Mouse (Mus musculus) heart, adult 2 months (tissue): ENCODE data around the gene 4930503B20Rik. TPM values are rescaled to one million over a fixed set of nuclear protein-coding genes. Genes with fewer than 3 reads are reported as not detected.

Source experiments
- DNase-seq, 2 experiments: peaks; one replicate each; pipeline ENCODE4 v3.0.0; 2021
- H3K27ac ChIP-seq: fragments of 200-600 bp; 2 replicates; pipeline ENCODE4 v1.8.1; 2022
- H3K27me3 ChIP-seq: fragments of 200-500 bp; 2 replicates; pipeline ENCODE4 v1.6.1; 2012; ENCODE audit warnings: mild to moderate bottlenecking, low read length, inconsistent platforms, mixed read lengths; ENCODE audit not compliant: control insufficient read depth, insufficient read depth
- H3K36me3 ChIP-seq: fragments of 200-500 bp; 2 replicates; pipeline ENCODE4 v1.6.1; 2012; ENCODE audit warnings: low read length, inconsistent platforms; ENCODE audit not compliant: control insufficient read depth, insufficient read depth
- H3K4me1 ChIP-seq: fragments of 200-500 bp; 2 replicates; pipeline ENCODE4 v1.6.1; 2011; ENCODE audit warnings: low read length; ENCODE audit not compliant: control insufficient read depth, insufficient read depth
- H3K4me3 ChIP-seq: fragments of 200-600 bp; 2 replicates; pipeline ENCODE4 v1.8.1; 2022
- H3K79me2 ChIP-seq: fragments of 200-500 bp; replicated peaks from 2 replicates; pipeline ENCODE4 v1.6.1; 2012; ENCODE audit warnings: mild to moderate bottlenecking, inconsistent platforms, low read length, moderate library complexity, mixed read lengths; ENCODE audit not compliant: control insufficient read depth, insufficient read depth
- H3K9ac ChIP-seq: fragments of 200-500 bp; 2 replicates; pipeline ENCODE4 v1.6.1; 2012; ENCODE audit warnings: low read depth, mild to moderate bottlenecking, control low read depth, inconsistent platforms, low read length, mixed read lengths
- CTCF ChIP-seq: fragments of 200-600 bp; IDR thresholded peaks from 2 replicates; pipeline ENCODE4 v1.8.1; 2022; ENCODE audit warnings: antibody characterized with exemption, mild to moderate bottlenecking, moderate library complexity
- EP300 ChIP-seq: fragments of 200-500 bp; IDR thresholded peaks from 2 replicates; pipeline ENCODE4 v1.6.1; 2011; ENCODE audit warnings: low read depth, low read length, control low read depth; ENCODE audit not compliant: insufficient read depth
- POLR2A ChIP-seq: fragments of 200-500 bp; IDR thresholded peaks from 2 replicates; pipeline ENCODE4 v1.6.1; 2011; ENCODE audit warnings: mild to moderate bottlenecking, low read depth, low read length, control low read depth; ENCODE audit not compliant: insufficient read depth
- WGBS: fragments of 180-500 bp; shearing (Covaris S2); methylation state at CpG from one replicate; pipeline ENCODE4 v1.1.7; 2018; 5-methylcytosine and 5-hydroxymethylcytosine counted together
- intact Hi-C: fragments of 180-260 bp; cut with DNase I; formaldehyde crosslinking; loops from one replicate; pipeline ENCODE4 v1.15.1; 2025
- polyA plus RNA-seq: library from polyadenylated mRNA; depleted of rRNA; stranded (reverse); fragments of >200 nt; gene quantifications from 2 replicates; pipeline ENCODE4 v1.2.3, GENCODE M21; 2012
- total RNA-seq, 2 experiments: library from RNA; stranded (reverse); gene quantifications; 2 replicates each; pipeline ENCODE4 v1.2.3; 2021

The 4930503B20Rik gene
- total and polyA plus RNA-seq, 3 experiments = 0.16 TPM; not detected in 2

GRCm38 (mm10) chr3:146615496-146615895 lies 35.6 kb downstream of the 4930503B20Rik start, which contains the start of gene Dnase2b:
TSS of gene Dnase2b (minus strand) at chr3:146615596.
- Histone ChIP-seq H3K36me3 (no peaks in the 10 kb centered on the region), H3K9ac (no peak within 1 kb of the TSS), H3K27me3 (no peaks in the 10 kb centered on the region), H3K4me3 (no peak within 1 kb of the TSS), H3K27ac (no peak within 1 kb of the TSS), H3K79me2 (no peaks in the 10 kb centered on the region), H3K4me1 (no peaks in the 10 kb centered on the region; the same call in none of the 2 replicates)
- WGBS = 87% methylated on average over 4 of the region's 4 CpGs
- TF ChIP-seq POLR2A = no peak
- TF ChIP-seq EP300 = no peak
- no peak for TF ChIP-seq CTCF
- no peak for DNase-seq
- intact Hi-C loops = no loop called here

- WGBS = 30% methylated on average over 4 of the region's 4 CpGs
- H3K36me3 ChIP-seq = no peaks in the 10 kb centered on the region
- no peak overlapping the region for H3K27ac ChIP-seq
- no peaks in the 10 kb centered on the region; the same call in none of the 2 replicates for H3K4me1 ChIP-seq
- H3K79me2 ChIP-seq = no peaks in the 10 kb centered on the region
- H3K4me3 ChIP-seq = no peak overlapping the region
- no peak overlapping the region for H3K9ac ChIP-seq
- intact Hi-C loops = no loop called here
- TF ChIP-seq CTCF (no peak), POLR2A (no peak), EP300 (no peak)
- H3K27me3 ChIP-seq = no peaks in the 10 kb centered on the region
- DNase-seq = peak; percentile 33 to 42
Measured at GRCm38 (mm10) chr3:146611821-146612220, 39.3 kb downstream of the 4930503B20Rik start.

DNA sequence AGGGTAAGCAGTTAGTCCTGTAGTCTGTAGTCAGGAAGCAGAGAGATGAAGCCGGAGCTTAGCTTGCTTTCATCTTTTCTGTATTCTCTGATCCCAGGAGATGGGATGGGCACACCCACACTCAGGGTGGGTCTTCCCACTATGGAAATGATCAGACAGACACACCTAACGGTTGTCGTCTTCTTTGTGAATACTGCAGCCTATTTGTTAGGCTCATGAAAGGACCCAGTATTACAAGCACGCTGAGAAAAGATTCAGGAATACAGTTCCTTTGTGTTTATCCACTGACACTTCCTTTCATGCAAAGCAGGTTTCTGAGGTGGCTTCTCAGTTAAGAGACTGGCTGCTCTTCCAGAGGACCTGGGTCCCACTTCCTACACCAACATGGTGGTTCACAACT lies 39.9 kb downstream of the 4930503B20Rik start:
- Histone ChIP-seq H3K36me3 (no peaks in the 10 kb centered on the region), H3K27me3 (no peaks in the 10 kb centered on the region), H3K27ac (no peak overlapping the region), H3K4me3 (no peak overlapping the region), H3K4me1 (no peaks in the 10 kb centered on the region; the same call in none of the 2 replicates), H3K9ac (no peak overlapping the region), H3K79me2 (no peaks in the 10 kb centered on the region)
- intact Hi-C loops = no loop called here
- WGBS = 52% methylated on average over 4 of the region's 4 CpGs
- DNase-seq = no peak
- TF ChIP-seq POLR2A = no peak
- TF ChIP-seq CTCF = no peak
- TF ChIP-seq EP300 = no peak

GRCm38 (mm10) chr3:146610322-146610721 lies 40.8 kb downstream of the 4930503B20Rik start:
- no peak overlapping the region for H3K9ac ChIP-seq
- no peaks in the 10 kb centered on the region for H3K27me3 ChIP-seq
- intact Hi-C loops = no loop called here
- no peak overlapping the region for H3K27ac ChIP-seq
- no peak for DNase-seq
- no peaks in the 10 kb centered on the region for H3K36me3 ChIP-seq
- no peak overlapping the region for H3K4me3 ChIP-seq
- H3K4me1 ChIP-seq = no peaks in the 10 kb centered on the region; the same call in none of the 2 replicates
- H3K79me2 ChIP-seq = no peaks in the 10 kb centered on the region
- TF ChIP-seq POLR2A (no peak), EP300 (no peak), CTCF (no peak)
- 65% methylated on average over 10 of the region's 10 CpGs for WGBS

GRCm38 (mm10) chr3:146607368-146607767 lies 43.7 kb downstream of the 4930503B20Rik start:
- no peak for TF ChIP-seq EP300

GRCm38 (mm10) chr3:146604647-146605046 lies 46.5 kb downstream of the 4930503B20Rik start:
- TF ChIP-seq CTCF = no peak
- no peak for TF ChIP-seq POLR2A
- no peak for TF ChIP-seq EP300
- no peak overlapping the region for H3K27ac ChIP-seq
- no peak for DNase-seq
- intact Hi-C loops = no loop called here
- no peaks in the 10 kb centered on the region for H3K27me3 ChIP-seq
- 67% methylated on average over 9 of the region's 9 CpGs for WGBS
- H3K36me3 ChIP-seq = no peaks in the 10 kb centered on the region
- H3K9ac ChIP-seq = no peak overlapping the region
- no peaks in the 10 kb centered on the region for H3K4me1 ChIP-seq
- no peaks in the 10 kb centered on the region for H3K79me2 ChIP-seq
- no peak overlapping the region for H3K4me3 ChIP-seq

More at GRCm38 (mm10) chr3:146607368-146607767, 43.7 kb downstream of the 4930503B20Rik start:
- Histone ChIP-seq H3K79me2 (no peaks in the 10 kb centered on the region), H3K9ac (no peak overlapping the region), H3K27me3 (no peaks in the 10 kb centered on the region), H3K27ac (no peak overlapping the region), H3K36me3 (no peaks in the 10 kb centered on the region), H3K4me3 (no peak overlapping the region), H3K4me1 (no peaks in the 10 kb centered on the region; the same call in none of the 2 replicates)
- intact Hi-C loops = no loop called here
- WGBS = 51% methylated on average over 1 of the region's 1 CpGs
- DNase-seq = no peak
